Mouse (Mus musculus) NIH3T3 (cell line): Measurements from ENCODE around the gene Ncf1.

ENCODE experiments used
- DNase-seq: peaks from one replicate; pipeline ENCODE4 v3.0.0-alpha.2; 2012; ENCODE audit warnings: low read depth

Gene Ncf1

GRCm38 (mm10) chr5:134229391-134229790, at the start of gene Ncf1:
Ncf1 (minus strand) TSS chr5:134229625.
- no peak for DNase-seq

- no peak for DNase-seq
Observed at GRCm38 (mm10) chr5:134277109-134277508, 47.7 kb upstream of the Ncf1 start.

DNA sequence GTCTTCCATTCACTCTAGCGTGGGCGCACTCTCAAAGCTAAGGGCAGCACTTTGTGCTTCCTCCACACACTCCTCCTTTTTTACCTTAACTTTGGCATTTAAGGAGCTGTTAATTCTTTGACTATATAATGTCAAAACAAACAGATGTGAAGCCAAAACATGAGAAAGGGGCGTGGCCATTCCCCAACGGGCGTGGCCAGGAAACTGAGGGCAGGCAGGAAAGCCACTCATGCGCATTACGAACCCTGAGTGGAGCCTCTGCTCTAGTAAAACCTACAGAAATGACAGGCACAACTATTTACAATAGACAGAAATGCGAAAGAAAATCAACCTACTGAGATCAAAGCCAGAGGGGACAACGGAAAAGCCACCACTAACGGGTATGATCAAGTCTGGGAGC, 46.1 kb upstream of the Ncf1 start:
- no peak for DNase-seq

GRCm38 (mm10) chr5:134275021-134275420, 45.6 kb upstream of the Ncf1 start:
- DNase-seq = no peak

DNA sequence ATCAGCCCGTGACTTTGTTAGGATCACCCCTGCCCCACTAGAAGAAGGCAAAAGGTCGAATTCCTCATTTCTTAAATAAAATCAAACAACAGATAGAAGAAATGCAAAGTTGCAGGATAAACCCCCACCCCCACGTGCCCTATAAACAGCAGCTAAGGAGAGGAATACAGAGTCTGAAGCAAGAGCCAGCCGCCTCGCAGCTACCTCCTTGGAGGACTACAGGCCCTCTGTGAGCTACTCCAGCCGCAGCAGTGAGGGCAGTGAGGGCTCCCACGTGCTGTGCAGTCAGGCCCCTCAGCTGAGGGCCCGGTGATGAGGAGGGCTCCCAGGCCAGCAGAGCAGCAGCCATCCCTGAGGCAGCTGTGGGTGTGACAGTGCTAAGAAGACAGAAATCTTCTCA, 44.3 kb upstream of the Ncf1 start:
- DNase-seq = no peak

DNA sequence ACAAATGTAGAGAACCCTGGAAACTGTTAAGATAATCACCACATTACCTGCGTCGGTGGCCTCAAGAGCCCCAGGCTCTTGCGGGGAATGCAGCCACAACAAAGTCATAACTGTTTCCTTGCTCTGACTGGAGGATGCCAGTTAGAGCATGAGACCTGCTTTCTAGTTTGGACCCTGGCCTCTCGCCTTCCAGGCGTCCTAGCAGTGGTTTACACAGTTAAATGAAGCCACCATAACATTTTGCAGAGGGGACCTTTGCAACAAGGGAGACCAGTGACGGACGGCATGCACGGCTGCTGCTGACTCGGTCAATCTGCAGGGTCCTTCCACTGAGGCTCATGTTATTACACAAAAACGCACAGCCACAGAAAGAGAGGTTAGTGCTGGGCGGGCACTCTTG, 43.3 kb upstream of the Ncf1 start:
- DNase-seq = no peak

- no peak for DNase-seq
Observed at GRCm38 (mm10) chr5:134271421-134271820, 42.0 kb upstream of the Ncf1 start.

- no peak for DNase-seq
Observed at GRCm38 (mm10) chr5:134270566-134270965, 41.1 kb upstream of the Ncf1 start.

DNA sequence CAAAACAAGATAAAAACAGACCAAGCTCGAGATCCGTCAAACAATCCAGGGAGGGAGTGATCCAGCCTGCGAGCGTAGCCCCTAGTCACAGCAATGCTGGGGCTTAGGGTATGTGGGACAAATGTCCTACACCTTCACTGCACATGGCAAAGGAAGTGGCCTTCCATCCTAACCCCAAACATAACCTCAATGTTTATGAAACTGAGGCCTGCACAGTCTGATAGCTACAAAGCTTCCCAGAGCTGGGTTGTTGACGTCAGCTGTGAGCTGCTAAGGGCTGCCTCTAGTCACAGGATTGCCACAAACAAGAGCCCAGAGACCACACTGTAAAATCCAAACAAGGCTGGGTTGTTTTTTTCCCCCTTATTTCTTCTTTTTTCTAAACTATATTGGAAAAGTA, 40.3 kb upstream of the Ncf1 start:
- DNase-seq = no peak

DNA sequence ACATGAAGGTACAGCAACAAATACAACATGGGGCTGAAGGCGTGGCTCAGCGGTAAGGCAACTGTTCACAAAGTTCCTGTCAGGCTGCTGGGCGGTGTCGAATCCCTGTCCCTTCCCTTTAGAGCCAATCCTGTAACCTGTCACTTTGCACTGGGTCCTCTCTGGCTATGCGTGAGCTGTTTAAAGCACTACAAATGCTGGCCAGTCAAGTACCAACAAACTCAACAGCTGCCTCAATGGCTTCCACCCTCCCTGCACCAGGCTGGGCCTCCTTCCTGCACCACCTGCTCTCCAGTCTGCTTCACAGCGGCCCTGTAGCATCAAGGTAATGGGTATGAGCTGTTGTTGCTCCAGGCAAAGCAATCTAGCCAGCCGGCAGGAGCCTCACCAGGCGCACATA, 39.3 kb upstream of the Ncf1 start:
- no peak for DNase-seq

GRCm38 (mm10) chr5:134266404-134266803, 37.0 kb upstream of the Ncf1 start:
- no peak for DNase-seq

DNA sequence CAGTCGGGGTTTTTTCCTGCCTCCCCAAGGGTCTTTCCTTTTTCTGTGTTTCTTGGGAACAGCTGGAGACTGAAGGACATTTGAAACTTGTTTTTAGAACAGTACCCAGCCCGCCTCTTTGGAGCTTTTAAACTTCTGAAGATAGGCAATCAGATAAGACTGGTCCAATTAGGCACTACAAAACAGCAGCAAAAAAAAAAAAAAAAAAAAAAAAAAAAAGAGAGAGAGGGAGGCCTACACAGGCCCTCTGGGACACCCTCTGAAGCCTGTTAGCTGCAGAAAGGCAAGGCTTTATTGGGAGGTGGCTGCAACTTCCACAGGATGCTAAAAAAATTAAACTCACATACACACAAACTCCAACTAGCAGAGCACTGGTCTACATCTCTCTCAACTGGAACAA, 36.5 kb upstream of the Ncf1 start:
- DNase-seq = no peak

DNA sequence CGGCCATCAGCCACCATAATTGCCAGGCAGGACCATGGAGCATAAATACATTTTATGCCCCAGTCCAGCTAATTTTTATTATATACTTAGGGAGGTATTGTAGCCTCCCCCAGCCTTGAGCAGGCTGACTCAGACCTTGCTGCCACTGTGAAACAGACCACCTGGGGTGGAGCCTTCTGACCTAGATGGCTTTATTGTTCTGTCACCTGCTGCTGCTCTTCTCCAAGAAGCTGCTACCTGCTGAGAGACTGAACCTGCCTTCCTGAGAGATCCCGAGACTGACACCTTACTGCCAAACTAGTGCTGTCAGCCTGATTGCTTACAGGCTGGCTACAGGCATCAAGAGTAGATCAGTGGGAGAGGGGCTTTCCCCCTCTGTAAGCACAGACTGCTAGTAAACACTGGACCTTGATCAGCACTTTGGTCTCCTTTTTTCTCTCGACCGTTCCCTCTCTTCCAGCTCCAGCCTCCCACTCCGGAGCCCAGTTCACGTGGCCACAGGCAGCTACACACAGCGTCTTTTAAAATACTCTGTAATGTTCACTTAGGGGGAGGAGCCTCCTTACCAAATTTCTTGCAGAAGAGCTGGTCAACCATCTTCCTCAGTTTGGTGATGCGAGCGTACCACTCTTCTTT, 30.7 kb upstream of the Ncf1 start:
- no peak for DNase-seq

DNA sequence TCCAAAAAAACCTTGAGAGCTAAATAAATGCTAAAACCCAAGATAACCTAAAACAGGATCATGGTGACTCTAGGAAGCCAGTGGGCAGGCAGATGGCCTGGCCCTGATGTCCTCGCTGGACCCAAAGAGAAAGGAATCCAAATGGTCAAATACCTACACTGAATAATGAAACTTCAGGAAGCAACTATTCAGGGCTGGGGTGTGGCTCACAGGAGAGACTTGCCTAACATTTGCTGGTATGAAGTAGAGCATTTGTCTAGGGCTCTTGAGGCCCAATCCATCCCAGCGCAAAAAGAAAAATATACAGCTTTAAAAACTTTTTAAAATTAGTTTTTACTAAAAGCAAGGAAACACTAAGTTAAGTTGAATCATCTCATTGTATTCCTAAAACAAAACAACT, 29.5 kb upstream of the Ncf1 start:
- no peak for DNase-seq

DNA sequence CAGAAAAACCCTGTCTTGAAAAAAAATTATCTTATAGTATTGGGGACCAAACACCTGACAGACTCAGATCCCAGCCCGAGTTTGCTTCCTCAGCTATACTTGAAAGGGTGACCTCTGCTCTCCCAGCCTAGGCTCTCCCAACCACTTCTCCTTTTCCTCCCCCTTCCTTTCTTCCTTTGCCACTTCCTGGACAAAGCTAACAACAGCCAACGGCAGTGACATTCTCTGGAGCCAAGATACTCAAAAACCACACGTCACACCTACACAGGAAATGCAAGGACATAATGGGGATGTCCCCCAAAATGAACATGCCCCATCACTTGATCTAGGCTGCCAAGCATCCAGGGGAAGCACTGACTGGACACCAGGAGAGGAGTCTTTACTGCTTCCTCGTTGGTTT, 29.0 kb upstream of the Ncf1 start:
- DNase-seq = no peak

DNA sequence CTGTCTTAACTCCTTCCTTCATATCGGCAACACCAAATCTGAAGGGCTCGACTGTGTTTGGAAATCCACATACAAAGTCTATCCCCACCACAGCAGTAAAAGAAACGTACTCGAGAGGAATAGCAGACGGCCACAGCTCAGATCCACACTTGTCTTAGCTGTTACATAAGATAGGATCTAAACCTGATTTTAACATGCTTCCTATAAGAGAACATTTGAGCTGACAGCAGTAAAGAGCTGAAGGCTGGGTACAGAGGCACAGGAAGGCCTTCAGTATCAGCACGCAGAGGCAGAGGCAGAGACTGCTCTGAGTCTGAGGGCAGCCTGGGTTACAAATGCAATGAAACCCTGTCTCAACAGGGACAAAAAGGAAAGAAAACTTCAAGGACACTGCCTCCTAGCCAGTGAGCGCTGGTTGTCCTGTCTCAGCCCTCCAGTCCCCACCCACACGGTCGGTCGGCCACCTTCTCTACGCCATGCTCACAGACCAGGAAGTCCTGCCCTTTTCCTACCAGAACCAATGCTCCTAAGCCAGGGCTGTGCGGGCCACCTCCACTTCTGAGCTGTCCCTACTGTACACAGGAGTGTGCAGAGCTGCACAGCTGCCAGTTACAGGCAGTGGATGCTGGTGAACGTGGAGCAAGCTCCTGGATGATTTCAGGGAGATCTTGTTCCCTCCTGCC, 28.1 kb upstream of the Ncf1 start:
- DNase-seq = no peak

DNA sequence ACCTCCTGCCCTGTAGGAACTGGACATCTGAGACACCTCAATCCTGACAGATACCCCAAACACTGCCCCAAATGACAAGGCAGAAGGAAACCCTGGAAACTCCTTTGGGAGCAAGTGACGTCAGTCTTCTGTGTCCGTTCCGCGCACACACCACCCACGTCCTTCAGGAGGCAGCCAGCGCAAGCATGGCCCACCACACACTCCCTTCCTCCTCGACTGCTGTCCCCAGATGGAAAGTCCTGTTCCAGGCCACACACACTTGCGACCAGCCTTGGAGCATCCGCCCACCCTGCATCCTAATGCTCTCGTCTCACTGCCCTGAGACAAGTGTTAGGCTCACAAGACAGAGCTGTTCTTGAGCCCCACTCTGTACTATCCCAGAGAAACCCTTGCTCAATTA, 25.9 kb upstream of the Ncf1 start:
- no peak for DNase-seq

- no peak for DNase-seq
Observed at GRCm38 (mm10) chr5:134253806-134254205, 24.4 kb upstream of the Ncf1 start.

- DNase-seq = no peak
Observed at GRCm38 (mm10) chr5:134251083-134251482, 21.7 kb upstream of the Ncf1 start.

DNA sequence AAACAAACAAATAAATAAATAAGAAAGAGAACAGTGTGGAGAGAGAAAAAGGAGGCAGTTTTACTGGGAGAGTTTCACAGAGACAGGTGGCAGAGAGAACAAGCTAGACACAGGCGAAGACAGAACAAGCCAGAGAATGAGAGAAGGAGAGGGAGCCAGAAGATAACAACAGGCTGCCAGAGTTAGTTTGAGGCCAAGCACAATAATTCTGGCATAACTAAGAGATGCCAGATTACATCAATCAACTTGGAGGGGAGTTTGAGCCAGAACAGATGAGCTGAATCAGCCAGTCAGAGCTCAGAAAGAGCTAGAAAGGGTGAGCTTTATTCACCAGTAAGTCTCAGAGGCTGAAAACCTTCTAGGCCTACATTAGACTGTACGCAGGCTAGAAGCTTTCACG, 21.2 kb upstream of the Ncf1 start:
- peak; percentile 30 for DNase-seq

- no peak for DNase-seq
Observed at GRCm38 (mm10) chr5:134249245-134249649, 19.8 kb upstream of the Ncf1 start.

- peak; percentile 23 for DNase-seq
Observed at GRCm38 (mm10) chr5:134248608-134249244, 19.3 kb upstream of the Ncf1 start.

DNA sequence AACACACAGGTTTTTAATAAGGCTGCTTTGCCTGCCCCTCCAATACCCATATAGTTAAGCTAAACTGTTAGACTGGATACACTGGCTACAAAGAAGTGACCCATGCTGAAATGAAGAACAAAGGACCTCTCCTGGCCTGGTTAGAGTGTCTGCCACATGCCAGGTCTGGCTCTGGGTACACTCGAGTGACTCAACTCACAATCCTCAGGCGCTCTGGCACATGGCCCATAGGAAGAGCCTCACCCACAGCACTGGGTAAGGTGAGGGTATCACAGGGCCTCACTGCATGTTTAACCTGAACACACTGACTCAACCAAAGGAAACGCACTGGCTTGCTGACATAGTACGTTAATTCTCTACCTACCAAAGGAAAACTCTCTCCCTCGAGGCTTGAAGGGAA, 16.7 kb upstream of the Ncf1 start:
- no peak for DNase-seq

- DNase-seq = no peak
Observed at GRCm38 (mm10) chr5:134244890-134245289, 15.5 kb upstream of the Ncf1 start.
